Mouse (Mus musculus): Measurements from ENCODE around the gene Kdelr1.
"Not testable (repeated sequence)": the region's sequence is repeated elsewhere in the genome, so short reads cannot be mapped to it uniquely, and the experiment has no call there.

Gene Kdelr1

DNA sequence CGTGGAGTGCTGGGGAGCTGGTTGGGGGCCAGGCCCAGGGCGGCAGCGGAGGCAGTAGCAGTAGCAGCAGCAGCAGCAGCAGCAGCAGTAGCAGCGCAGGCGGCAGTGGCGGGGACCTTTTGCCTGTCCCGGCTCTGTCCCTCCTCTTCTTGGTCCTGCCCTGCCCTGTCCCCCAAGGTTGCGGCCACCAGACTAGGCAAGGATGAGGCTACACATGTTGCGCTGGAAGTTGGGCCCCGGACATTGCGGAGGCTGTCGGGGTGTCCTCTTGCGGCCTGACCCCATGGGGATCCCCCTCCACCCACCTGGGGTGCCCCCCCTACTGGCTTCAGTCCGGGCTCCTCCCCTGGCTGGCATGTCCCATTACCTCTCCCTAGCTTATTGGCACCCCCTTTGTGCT lies 2.8 kb upstream of the Kdelr1 start:
- DNase-seq (ENCODE audit: low read depth, low spot score) = no peak

GRCm38 (mm10) chr7:45870282-45871058 lies 2.1 kb upstream of the Kdelr1 start:
- no peak for DNase-seq (ENCODE audit: low read depth, low spot score)

DNA sequence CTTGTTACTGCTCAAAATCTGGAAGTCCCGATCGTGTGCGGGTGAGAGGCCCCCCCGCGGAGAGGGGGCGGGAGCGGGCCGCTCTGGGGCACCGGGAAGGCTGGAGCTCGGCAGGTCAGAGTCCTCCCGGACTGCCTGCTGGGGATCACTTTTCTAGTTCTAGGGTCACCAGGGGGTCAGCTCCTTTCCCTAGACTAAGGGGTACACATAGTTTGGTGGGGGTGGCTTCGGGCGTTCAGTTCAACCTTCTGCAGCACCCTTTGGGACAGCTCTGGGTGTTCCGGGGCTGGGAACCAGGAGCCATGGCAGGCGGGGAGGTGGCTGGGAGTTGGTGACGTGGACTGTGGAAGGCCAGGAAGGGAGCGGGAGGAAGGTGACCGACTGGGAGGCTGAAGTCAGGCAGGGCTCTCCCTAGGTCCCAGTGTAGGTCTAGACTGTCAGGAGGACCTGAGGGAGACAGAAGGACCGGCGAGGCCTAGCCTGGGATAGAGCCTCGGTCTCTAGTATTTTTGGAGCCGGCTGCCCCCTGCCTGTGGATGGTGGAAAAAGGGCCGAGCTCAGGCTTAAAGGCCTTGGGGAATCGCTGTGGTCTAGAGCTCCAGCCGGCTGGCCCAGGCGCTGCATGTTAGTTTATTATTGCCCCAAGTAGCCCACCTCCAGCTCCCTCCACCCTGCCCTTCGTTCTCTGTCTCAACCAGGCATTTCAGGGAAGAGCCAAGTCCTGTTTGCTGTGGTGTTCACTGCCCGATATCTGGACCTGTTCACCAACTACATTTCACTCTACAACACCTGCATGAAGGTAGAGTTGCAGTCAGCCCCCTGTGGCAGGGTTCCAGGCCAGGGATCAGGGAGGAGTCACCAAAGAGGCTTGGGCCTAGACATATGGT lies 732 bp downstream of the Kdelr1 start:
- DNase-seq (ENCODE audit: low read depth, low spot score) = peak; percentile 56

GRCm38 (mm10) chr7:45876895-45877294 lies 4.3 kb downstream of the Kdelr1 start:
- DNase-seq (ENCODE audit: low read depth, low spot score) = no peak

DNA sequence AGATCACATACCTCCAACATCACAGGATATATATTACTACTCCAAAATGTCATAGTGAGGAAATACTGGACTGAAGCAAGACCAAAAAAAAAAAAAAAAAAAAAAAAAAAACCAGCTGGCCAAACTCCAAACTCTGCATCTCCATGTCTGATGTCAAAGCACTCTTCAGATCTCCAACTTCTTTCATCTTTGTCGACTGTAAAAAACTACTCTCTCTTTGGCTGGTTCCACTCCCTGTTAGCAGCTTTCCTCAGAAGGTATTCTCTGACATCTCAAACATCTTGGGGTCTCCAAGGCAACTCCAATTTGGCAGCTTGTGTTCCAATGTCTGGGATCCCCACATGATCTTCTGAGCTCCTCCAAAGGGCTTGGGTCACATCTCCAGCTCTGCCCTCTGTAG lies 5.7 kb downstream of the Kdelr1 start, which contains the start of gene Grin2d:
TSS of gene Grin2d (minus strand) at position 101 of the 400 bp plus-strand sequence.
- not testable (repeated sequence) for DNase-seq (ENCODE audit: low read depth, low spot score)

DNA sequence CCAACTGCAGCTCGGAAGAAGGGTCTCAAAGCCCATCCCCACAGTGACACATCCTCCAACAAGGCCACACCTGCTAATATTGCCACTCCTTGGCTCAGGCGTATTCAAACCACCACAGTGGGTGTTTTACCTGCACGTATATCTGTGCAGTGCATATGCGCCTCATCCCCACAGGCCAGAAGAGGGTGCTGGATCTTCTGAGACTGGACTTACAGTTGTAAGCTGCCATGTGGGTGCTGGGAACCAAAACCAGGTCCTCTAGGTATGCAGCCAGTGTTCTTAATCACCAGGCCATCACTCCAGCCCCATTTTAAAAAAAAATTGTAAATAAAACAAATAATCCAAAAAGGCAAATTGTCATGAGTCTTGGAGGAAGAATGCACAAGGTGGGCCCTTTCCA lies 8.0 kb downstream of the Kdelr1 start:
- DNase-seq (ENCODE audit: low read depth, low spot score) = peak; percentile 83

GRCm38 (mm10) chr7:45881011-45881410 lies 8.4 kb downstream of the Kdelr1 start:
- DNase-seq (ENCODE audit: low read depth, low spot score) = peak; percentile 79

- no peak for DNase-seq (ENCODE audit: low read depth, low spot score)
These were observed 14.7 kb downstream of the Kdelr1 start for GRCm38 (mm10) chr7:45887246-45887645.

DNA sequence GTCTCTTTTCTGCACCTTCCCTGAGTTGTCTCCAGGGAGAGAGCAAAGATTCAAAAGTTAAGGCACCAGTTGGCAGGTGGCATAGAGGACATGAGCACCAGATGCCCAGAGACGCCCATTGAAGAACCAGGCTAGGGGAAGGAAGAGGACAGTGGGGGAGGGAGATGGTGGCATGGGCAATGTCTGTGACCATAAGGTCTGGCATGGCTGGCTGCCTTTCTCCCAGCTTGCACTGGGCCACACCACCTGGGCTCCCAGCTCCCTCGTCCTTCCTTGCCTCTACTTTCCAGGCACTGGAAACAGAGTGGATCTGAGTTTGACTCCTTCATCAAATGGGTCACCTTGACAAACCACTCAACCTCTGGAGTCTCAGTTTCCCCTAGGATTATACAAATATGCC lies 20.1 kb downstream of the Kdelr1 start:
- DNase-seq (ENCODE audit: low read depth, low spot score) = no peak

- DNase-seq (ENCODE audit: low read depth, low spot score) = no peak
These were observed 23.5 kb downstream of the Kdelr1 start for GRCm38 (mm10) chr7:45895931-45896516.

- peak; percentile 100 for DNase-seq (ENCODE audit: low read depth, low spot score)
These were observed 24.1 kb downstream of the Kdelr1 start, which contains the start of the genes Syngr4 and Tmem143 for GRCm38 (mm10) chr7:45896517-45897257. TSS of gene Syngr4 (minus strand) at chr7:45896714. TSS of gene Tmem143 (plus strand) at chr7:45896941.

- DNase-seq (ENCODE audit: low read depth, low spot score) = peak; percentile 96
These were observed 24.7 kb downstream of the Kdelr1 start for GRCm38 (mm10) chr7:45897258-45897757.

DNA sequence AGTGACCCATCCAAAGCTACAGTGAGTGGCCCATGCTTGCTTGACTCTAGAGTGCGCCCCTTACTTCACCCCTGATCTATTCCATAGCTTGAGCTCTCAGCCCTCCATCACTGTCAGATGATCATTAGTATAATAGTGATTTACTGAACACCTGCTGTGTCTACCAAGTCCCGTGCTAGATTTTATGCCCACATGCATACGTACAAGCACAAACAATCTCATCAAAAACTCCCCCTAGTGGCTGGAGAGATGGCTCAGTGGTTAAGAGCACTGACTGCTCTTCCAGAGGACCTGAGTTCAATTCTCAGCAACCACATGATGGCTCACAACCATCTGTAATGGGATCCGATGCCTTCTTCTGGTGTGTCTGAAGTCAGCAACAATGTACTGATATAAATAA lies 25.6 kb downstream of the Kdelr1 start:
- peak; percentile 74 for DNase-seq (ENCODE audit: low read depth, low spot score)

GRCm38 (mm10) chr7:45901562-45901961 lies 29.0 kb downstream of the Kdelr1 start:
- DNase-seq (ENCODE audit: low read depth, low spot score) = peak; percentile 92

- peak; percentile 44 for DNase-seq (ENCODE audit: low read depth, low spot score)
These were observed 30.0 kb downstream of the Kdelr1 start for GRCm38 (mm10) chr7:45902481-45903002.

GRCm38 (mm10) chr7:45906622-45907021 lies 34.0 kb downstream of the Kdelr1 start:
- no peak for DNase-seq (ENCODE audit: low read depth, low spot score)

GRCm38 (mm10) chr7:45908384-45908783 lies 35.8 kb downstream of the Kdelr1 start:
- no peak for DNase-seq (ENCODE audit: low read depth, low spot score)

DNA sequence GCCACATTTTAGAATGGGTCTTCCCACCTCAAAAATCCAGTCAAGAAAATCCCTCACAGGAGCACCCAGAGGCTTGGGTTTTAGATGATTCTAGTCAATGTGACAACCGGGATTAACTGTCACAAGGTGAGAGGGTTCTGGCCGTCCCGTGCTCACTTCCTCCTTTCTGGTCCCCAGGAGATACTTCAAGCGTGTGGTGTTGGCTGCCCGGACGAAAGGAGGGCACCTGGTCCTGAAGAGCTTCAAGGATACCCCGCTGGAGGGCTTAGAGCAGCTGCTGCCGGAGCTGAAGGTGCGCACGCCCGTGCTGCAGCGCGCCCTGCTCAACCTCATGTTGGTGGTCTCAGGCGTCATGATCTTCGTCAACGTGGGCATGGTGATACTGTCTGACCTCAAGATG lies 36.6 kb downstream of the Kdelr1 start:
- no peak for DNase-seq (ENCODE audit: low read depth, low spot score)

DNA sequence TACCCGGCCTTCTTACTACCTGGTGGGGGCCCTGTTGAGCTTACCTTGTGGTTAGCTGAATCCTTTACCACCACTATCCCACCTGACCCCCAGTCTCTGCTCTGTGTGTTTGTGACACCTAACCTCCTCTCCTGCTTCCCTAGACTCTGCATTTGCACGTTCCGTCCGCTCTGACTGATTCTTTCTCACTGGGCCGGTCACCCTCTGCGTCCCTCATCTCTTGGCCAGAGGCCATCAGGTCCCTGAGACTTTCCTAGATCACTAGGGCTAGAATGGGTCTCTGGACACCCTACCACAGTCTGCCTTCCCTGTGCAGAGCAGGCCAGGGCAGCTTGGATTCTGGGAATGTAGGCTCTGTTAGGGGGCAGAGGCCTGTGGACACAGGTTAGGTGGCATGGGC lies 41.5 kb downstream of the Kdelr1 start:
- DNase-seq (ENCODE audit: low read depth, low spot score) = no peak

DNA sequence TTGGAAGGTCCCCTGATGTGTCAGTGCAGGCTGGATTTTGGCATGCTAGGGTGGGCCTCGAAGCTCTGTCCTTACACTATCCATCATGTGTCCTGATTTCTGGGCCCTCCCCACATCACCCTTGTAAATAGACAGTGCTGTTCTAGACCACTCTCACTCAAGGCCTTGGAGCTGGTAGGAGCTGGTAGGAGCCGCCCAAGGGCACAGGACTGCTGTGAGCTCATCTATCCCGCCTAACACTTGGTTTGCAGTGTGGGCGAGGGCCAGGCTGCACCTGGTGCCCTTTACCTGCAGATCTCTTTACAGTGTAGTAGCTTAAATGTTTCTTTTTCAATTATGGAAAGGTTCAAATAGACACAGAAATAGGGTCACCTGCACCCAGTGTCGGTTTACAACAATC lies 42.4 kb downstream of the Kdelr1 start:
- DNase-seq (ENCODE audit: low read depth, low spot score) = no peak
